Mouse (Mus musculus) MEL (cell line): Measurements from ENCODE around the gene Prkci. TPM values are rescaled to one million over a fixed set of nuclear protein-coding genes. Genes with fewer than 3 reads are reported as not detected.

Experiments used
- DNase-seq: peaks from one replicate; pipeline ENCODE4 v3.0.0; 2011; ENCODE audit warnings: low read depth, low spot score
- H3K27ac ChIP-seq: 2 replicates; pipeline ENCODE4 v1.5.1; 2012; ENCODE audit warnings: low read depth, mild to moderate bottlenecking, control low read depth, low read length, moderate library complexity; ENCODE audit not compliant: control insufficient read depth
- H3K27me3 ChIP-seq, 2 experiments: fragments of 150-350 bp in 1 of 2; sonication (generic) in 1 of 2; 2 replicates each; pipeline ENCODE4 v1.6.1; 2012; ENCODE audit warnings: low read length in 2 of 2, mild to moderate bottlenecking in 2 of 2, improper control_type of control experiment in 1 of 2, moderate library complexity in 1 of 2; ENCODE audit not compliant: insufficient read depth in 2 of 2, control insufficient read depth in 1 of 2
- H3K36me3 ChIP-seq, 2 experiments: 2 replicates each; pipeline ENCODE4 v1.6.1; 2012 to 2014; ENCODE audit warnings: low read length in 2 of 2, improper control_type of control experiment in 1 of 2, inconsistent platforms in 1 of 2, mild to moderate bottlenecking in 1 of 2; ENCODE audit not compliant: insufficient read depth in 2 of 2, control insufficient read depth in 1 of 2
- H3K4me1 ChIP-seq, 2 experiments: fragments of 150-350 bp in 1 of 2; sonication (generic) in 1 of 2; 2 replicates each; pipeline ENCODE4 v1.6.1; 2012; ENCODE audit warnings: low read length in 2 of 2, improper control_type of control experiment in 1 of 2, mild to moderate bottlenecking in 1 of 2; ENCODE audit not compliant: insufficient read depth in 2 of 2, control insufficient read depth in 1 of 2
- H3K4me3 ChIP-seq, 2 experiments: fragments of 150-350 bp in 1 of 2; sonication (generic) in 1 of 2; 2 replicates each; pipeline ENCODE4 v1.5.1; 2012; ENCODE audit warnings: low read depth in 2 of 2, low read length in 2 of 2, mild to moderate bottlenecking in 2 of 2, moderate library complexity in 2 of 2, control low read depth in 1 of 2, improper control_type of control experiment in 1 of 2; ENCODE audit not compliant: control insufficient read depth in 1 of 2, insufficient read depth in 1 of 2
- H3K79me2 ChIP-seq: 2 replicates; pipeline ENCODE4 v1.6.1; 2012; ENCODE audit warnings: mild to moderate bottlenecking, low read length, moderate library complexity; ENCODE audit not compliant: control insufficient read depth, poor library complexity, insufficient read depth
- H3K9ac ChIP-seq: 2 replicates; pipeline ENCODE4 v1.6.1; 2012; ENCODE audit warnings: low read depth, mild to moderate bottlenecking, control low read depth, low read length, moderate library complexity; ENCODE audit not compliant: control insufficient read depth, poor library complexity, severe bottlenecking
- H3K9me3 ChIP-seq: fragments of 150-350 bp; sonication (generic); replicated peaks from 2 replicates; pipeline ENCODE4 v1.6.1; 2012; ENCODE audit warnings: mild to moderate bottlenecking, low read length, improper control_type of control experiment, moderate library complexity; ENCODE audit not compliant: insufficient read depth
- BHLHE40 ChIP-seq: IDR thresholded peaks from 2 replicates; pipeline ENCODE4 v1.6.1; 2012; ENCODE audit warnings: low read depth, mild to moderate bottlenecking, inconsistent platforms, low read length, improper control_type of control experiment, borderline replicate concordance
- CHD1 ChIP-seq: IDR thresholded peaks from 2 replicates; pipeline ENCODE4 v1.6.1; 2012; ENCODE audit warnings: low read depth, mild to moderate bottlenecking, inconsistent platforms, low read length, improper control_type of control experiment
- CHD2 ChIP-seq: IDR thresholded peaks from 2 replicates; pipeline ENCODE4 v1.6.1; 2011; ENCODE audit warnings: low read length, improper control_type of control experiment
- CTCF ChIP-seq, 3 experiments: IDR thresholded peaks in 2 of 3; conservative IDR thresholded peaks in 1 of 3; 2 replicates each; pipeline ENCODE4 v1.5.1; 2011 to 2012; ENCODE audit warnings: low read length in 3 of 3, low read depth in 2 of 3, mild to moderate bottlenecking in 2 of 3, improper control_type of control experiment in 1 of 3, inconsistent platforms in 1 of 3, mixed read lengths in 1 of 3, moderate library complexity in 1 of 3; ENCODE audit not compliant: control insufficient read depth in 1 of 3, insufficient read depth in 1 of 3, poor library complexity in 1 of 3, severe bottlenecking in 1 of 3
- EP300 ChIP-seq, 2 experiments: IDR thresholded peaks; 2 replicates each; pipeline ENCODE4 v1.6.1; 2011; ENCODE audit warnings: improper control_type of control experiment in 2 of 2, low read length in 2 of 2, low read depth in 1 of 2, mild to moderate bottlenecking in 1 of 2
- JUND ChIP-seq: IDR thresholded peaks from 2 replicates; pipeline ENCODE4 v1.6.1; 2011; ENCODE audit warnings: low read depth, mild to moderate bottlenecking, improper control_type of control experiment, low read length
- MAX ChIP-seq: IDR thresholded peaks from 2 replicates; pipeline ENCODE4 v1.6.1; 2011; ENCODE audit warnings: low read length, improper control_type of control experiment
- MAZ ChIP-seq: IDR thresholded peaks from 2 replicates; pipeline ENCODE4 v1.6.1; 2012; ENCODE audit warnings: low read depth, mild to moderate bottlenecking, inconsistent platforms, low read length, improper control_type of control experiment
- NELFE ChIP-seq: IDR thresholded peaks from 2 replicates; pipeline ENCODE4 v1.6.1; 2011; ENCODE audit warnings: low read depth, low read length, improper control_type of control experiment
- POLR2A ChIP-seq, 2 experiments: IDR thresholded peaks; 2 replicates each; pipeline ENCODE4 v1.6.1; 2011 to 2012; ENCODE audit warnings: low read length in 2 of 2, mild to moderate bottlenecking in 2 of 2, control low read depth in 1 of 2, improper control_type of control experiment in 1 of 2, low read depth in 1 of 2, moderate library complexity in 1 of 2; ENCODE audit not compliant: control insufficient read depth in 1 of 2, insufficient read depth in 1 of 2, poor library complexity in 1 of 2
- SMC3 ChIP-seq: IDR thresholded peaks from 2 replicates; pipeline ENCODE4 v1.6.1; 2011; ENCODE audit warnings: low read depth, low read length, improper control_type of control experiment
- ZMIZ1 ChIP-seq: IDR thresholded peaks from 2 replicates; pipeline ENCODE4 v1.6.1; 2012; ENCODE audit warnings: low read depth, mild to moderate bottlenecking, inconsistent platforms, low read length, improper control_type of control experiment, moderate library complexity
- polyA plus RNA-seq, 2 experiments: library from polyadenylated mRNA; stranded (reverse) in 1 of 2; unstranded in 1 of 2; fragments of >175 nt in 1 of 2; fragments of >200 nt in 1 of 2; gene quantifications; 2 replicates each; pipeline versions ENCODE4 v1.2.1 to v1.2.4; 2012; ENCODE audit warnings: low replicate concordance in 2 of 2, low read depth in 1 of 2; ENCODE audit not compliant: insufficient read length in 2 of 2, insufficient read depth in 1 of 2, missing spikeins in 1 of 2
- total RNA-seq: library from RNA; depleted of rRNA; stranded (reverse); fragments of 300-350 nt; gene quantifications from 2 replicates; pipeline ENCODE4 v1.2.3, GENCODE M21; 2012

Prkci gene
- total and polyA plus RNA-seq, 3 experiments: 9.0 to 18.3 TPM; not detected in 1

DNA sequence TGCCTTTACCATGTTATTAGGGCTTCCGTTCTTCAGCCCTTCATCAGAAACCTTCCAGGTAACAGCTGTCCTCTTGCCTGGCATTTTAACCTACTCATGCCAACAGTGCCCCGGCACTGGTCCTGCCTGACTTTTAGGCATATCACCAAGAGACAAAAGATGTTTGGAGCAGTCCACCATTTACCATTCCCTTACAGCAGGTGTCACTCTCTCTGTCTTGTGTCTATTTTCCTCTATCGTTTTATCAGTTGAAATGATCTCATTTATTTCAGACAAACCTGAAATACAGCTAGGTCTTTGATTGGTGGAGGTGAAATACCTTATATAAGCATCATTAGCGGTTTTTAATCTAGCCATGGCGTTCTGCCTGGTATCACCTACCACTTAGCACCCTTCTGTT lies 53.5 kb downstream of the Prkci start:
- no peak for TF ChIP-seq POLR2A (IDR thresholded peaks at IDR 0.05; ENCODE audit: control insufficient read depth in 1 of 2, insufficient read depth in 1 of 2, low read depth in 1 of 2, low read length in 2 of 2, poor library complexity in 1 of 2)
- TF ChIP-seq BHLHE40: no peak
- peak; percentile 29; the same call in 1 of the 2 replicates for TF ChIP-seq SMC3
- TF ChIP-seq NELFE: no peak
- TF ChIP-seq CTCF (IDR thresholded peaks at IDR 0.05 in 2 of 3, conservative IDR thresholded peaks at IDR 0.05 in 1 of 3; ENCODE audit: control insufficient read depth in 1 of 3, insufficient read depth in 1 of 3, low read depth in 2 of 3, low read length in 3 of 3, poor library complexity in 1 of 3, severe bottlenecking in 1 of 3): peak in 1 of 3 experiments; percentile 24; a peak in 2 of 6 replicates
- TF ChIP-seq, all 39 proteins: peak for 2
- H3K27me3 ChIP-seq: no peaks in the 10 kb centered on the region

GRCm38 (mm10) chr3:31050375-31050774 lies 54.8 kb downstream of the Prkci start:
- Histone ChIP-seq H3K79me2 (no peaks in the 10 kb centered on the region), H3K27ac (no peak overlapping the region), H3K4me1 (peaks cover 0 to 6% of the 10 kb centered on the region in 2 experiments; a peak in 1 of 4 replicates), H3K9me3 (no peaks in the 10 kb centered on the region), H3K9ac (no peak overlapping the region), H3K4me3 (no peak overlapping the region), H3K27me3 (no peaks in the 10 kb centered on the region), H3K36me3 (peaks cover 0 to 3% of the 10 kb centered on the region in 2 experiments; a peak in 2 of 4 replicates)
- DNase-seq: no peak
- TF ChIP-seq MAZ (no peak), ZMIZ1 (no peak)

More for the DNA sequence above, 53.5 kb downstream of the Prkci start:
- Histone ChIP-seq H3K36me3 (no peaks in the 10 kb centered on the region; a peak in 1 of 4 replicates), H3K27ac (no peak overlapping the region), H3K4me3 (no peak overlapping the region), H3K9me3 (no peaks in the 10 kb centered on the region), H3K79me2 (no peaks in the 10 kb centered on the region), H3K4me1 (peaks cover 0 to 2% of the 10 kb centered on the region in 2 experiments; a peak in 1 of 4 replicates), H3K9ac (no peak overlapping the region)
- DNase-seq: no peak

GRCm38 (mm10) chr3:31051730-31052129 lies 56.2 kb downstream of the Prkci start:
- no peak for DNase-seq
- Histone ChIP-seq H3K9me3 (no peaks in the 10 kb centered on the region), H3K36me3 (peaks cover 0 to 3% of the 10 kb centered on the region in 2 experiments; a peak in 2 of 4 replicates), H3K79me2 (no peaks in the 10 kb centered on the region; the same call in 1 of the 2 replicates), H3K4me3 (no peak overlapping the region), H3K27me3 (no peaks in the 10 kb centered on the region), H3K9ac (no peak overlapping the region), H3K4me1 (peaks cover 0 to 6% of the 10 kb centered on the region in 2 experiments; a peak in 1 of 4 replicates), H3K27ac (no peak overlapping the region)
- TF ChIP-seq MAZ (no peak), CTCF (IDR thresholded peaks at IDR 0.05 in 2 of 3, conservative IDR thresholded peaks at IDR 0.05 in 1 of 3; ENCODE audit: control insufficient read depth in 1 of 3, insufficient read depth in 1 of 3, low read depth in 2 of 3, low read length in 3 of 3, poor library complexity in 1 of 3, severe bottlenecking in 1 of 3) (no peak), MAX (no peak), CHD1 (no peak), CHD2 (no peak), NELFE (no peak), JUND (no peak), EP300 (IDR thresholded peaks at IDR 0.05; ENCODE audit: low read depth in 1 of 2, low read length in 2 of 2) (no peak)
